Mouse (Mus musculus) heart, adult 8-10 months (tissue): Measurements from ENCODE around the gene Psmc6. TPM values are rescaled to one million over a fixed set of nuclear protein-coding genes. Genes with fewer than 3 reads are reported as not detected.

Experiments used
- DNase-seq: peaks from one replicate; pipeline ENCODE4 v3.0.0; 2022; ENCODE audit warnings: low spot score
- total RNA-seq, 4 experiments: library from RNA; stranded (reverse); gene quantifications; 2 replicates each; pipeline ENCODE4 v1.2.4; 2022

Psmc6 gene
- total RNA-seq, 4 experiments from 2014 or later: 94.8 to 106 (median 95.4) TPM

GRCm38 (mm10) chr14:45350931-45351859 lies 21.6 kb downstream of the Psmc6 start, which contains the start of gene Styx:
Gene Styx, plus strand, starts transcription at chr14:45351093.
- DNase-seq: peak; percentile 94

DNA sequence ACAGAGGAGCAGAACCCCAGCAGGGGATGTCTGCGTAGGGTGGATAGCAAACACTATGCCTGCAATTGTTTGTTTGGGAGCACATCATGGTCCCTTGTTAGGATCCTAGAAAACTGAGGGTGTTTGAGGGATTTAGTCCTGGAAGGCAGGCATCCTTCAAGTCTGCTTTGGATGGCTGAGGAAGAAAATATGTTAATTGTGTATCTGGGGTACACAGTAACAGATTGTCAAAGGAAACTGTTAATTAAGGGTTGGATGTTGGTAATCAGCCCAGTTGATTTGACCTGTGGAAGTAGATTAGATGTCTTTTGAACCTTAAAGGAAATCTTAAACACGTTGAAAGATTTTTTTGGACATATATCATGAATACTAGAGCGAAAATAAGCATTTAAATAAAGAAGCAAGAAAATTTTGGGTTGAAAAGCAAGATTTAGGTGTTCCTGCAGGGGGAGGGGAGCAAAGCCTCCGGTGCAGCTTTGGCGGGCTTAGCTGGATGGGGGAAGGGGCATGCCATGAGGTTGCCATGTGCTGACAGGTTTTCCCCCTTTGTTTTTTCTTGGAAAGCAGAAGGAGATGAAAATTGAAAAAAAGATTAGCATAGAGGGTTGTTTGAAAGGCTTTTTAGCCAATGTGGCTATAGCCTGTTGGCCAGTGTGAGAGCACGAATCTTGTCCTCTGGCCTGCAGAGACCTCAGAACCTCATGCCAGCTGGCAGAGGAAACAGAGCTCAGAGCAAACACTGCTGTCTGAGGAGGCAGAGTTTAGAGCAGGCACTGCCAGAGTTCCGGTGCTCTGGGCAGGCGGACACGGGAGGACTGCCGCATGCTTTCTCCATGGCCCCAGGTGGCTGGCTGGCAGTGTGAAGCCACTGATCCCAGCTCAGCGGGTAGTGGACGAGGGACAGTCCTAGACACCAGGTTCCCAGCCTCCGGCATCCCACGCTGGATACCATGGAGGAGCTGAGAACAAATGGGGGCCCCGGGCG lies 34.9 kb downstream of the Psmc6 start:
- DNase-seq: peak; percentile 45

DNA sequence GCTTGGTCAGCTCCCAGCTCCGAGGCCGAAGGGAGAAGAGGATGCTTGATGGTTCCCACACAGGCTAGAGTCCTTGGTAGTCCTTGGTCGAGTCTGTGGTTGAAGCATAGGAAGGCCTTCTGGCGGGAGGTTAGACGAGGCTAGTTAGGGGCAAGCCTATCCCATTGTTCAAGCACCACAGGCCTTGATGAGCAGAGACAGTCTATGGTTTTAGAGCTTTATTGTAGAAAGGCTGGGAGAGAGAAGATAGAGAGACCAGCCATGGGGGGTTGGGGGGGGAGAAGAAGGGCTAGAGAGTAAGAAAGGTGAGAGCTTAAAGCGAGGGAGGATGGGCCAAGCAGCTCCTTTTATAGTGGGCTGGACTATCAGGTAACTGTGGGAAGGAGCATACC lies 35.6 kb downstream of the Psmc6 start:
- no peak for DNase-seq

GRCm38 (mm10) chr14:45378771-45379170 lies 49.2 kb downstream of the Psmc6 start:
- no peak for DNase-seq

DNA sequence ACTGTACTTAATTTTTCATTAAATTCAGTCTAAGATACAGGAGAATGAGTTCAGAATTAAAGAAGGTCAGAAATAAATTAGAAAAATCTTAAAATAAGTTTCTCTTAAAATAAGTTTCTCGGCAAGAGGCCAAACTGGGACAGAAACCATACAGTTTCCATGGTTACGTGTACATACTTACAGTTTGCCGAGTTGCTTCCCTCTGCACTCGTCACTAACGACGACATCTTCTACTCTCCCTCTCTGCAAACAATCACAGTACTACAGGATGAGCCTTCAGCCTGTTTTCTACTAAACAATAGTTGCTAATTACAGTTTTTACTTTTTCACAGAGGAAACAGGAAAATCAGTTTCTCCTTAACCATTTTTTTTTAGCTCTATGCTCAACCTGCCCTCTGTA lies 51.2 kb downstream of the Psmc6 start:
- no peak for DNase-seq

GRCm38 (mm10) chr14:45382912-45383311 lies 53.3 kb downstream of the Psmc6 start:
- DNase-seq: no peak

- DNase-seq: no peak
Measured at GRCm38 (mm10) chr14:45385596-45385995, 56.0 kb downstream of the Psmc6 start.

DNA sequence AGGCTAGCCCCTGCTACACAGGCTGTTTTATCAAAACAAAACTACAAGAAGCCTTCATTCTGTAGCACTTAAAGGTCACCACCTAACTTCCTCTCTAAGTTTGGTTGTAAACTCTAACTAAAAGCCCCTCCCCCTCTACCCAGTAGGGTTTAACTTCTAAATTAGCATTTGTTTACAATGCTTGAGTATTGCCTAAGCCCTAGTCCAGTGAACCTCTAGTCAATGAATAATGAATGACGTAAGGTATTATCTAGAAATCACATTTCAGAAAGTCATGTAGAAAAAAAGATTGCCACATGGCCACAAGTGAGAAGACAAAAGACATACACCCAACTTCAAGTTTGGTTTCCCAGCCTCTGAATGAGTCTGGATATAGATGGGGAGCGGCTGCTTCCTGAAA lies 57.9 kb downstream of the Psmc6 start:
- DNase-seq: no peak

DNA sequence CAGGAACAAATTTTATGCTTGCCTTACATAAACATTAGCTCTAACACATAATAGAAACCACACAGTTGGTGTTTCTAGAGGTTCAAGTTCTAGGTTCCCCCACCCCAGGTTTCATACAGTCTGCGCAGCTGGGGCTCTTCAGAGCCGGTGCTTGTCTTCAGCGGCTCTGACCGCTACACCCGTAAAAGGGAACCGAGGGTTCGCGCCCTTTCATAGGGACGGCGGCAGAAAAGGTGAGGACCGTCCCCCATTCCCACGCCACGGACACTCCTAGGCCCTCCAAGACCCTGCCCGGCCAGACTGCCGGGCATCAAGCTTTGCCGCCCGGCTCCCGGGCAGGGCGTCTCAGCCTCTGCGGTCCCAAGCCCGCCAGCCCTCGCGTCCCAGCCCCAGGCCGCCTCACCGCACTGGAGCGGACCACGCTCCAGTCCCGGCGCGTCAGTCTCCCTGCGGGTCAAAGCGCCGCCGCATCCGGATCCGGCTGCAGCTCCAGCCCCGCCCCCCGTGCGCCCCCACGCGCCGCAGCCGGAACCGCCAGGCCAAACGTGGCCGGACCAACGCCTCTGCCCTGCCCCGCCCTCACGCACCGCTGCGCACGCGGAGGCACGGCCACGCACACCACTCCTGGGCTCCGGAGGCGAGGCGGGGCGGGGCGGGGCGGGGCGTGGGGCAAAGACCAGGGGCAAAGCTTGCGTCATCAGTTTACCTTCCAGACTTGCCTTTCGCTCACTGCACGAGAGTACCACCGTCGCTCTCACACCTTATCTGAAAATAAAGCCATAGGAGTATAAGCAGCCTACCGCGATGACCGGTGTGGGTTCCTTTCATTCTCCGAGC lies 59.0 kb downstream of the Psmc6 start:
- DNase-seq: peak; percentile 79

- DNase-seq: no peak
Measured at GRCm38 (mm10) chr14:45389194-45389593, 59.6 kb downstream of the Psmc6 start.

Other genes starting within 250 kb of the Psmc6 start
- 10 to 100 TPM in 1 of 4 experiments, 1 to 10 TPM in 3; 5.8 to 10.7 (median 6.6) TPM for gene Gpr137c, start 110.1 kb upstream of the Psmc6 start, total RNA-seq
- gene Txndc16, start 109.5 kb upstream of the Psmc6 start, total RNA-seq: 10 to 100 TPM in 3 of 4 experiments, 1 to 10 TPM in 1; 9.6 to 15.0 (median 13.0) TPM
- 10 to 100 TPM; 17.3 to 26.7 (median 19.2) TPM for gene Ero1l, start 11.0 kb upstream of the Psmc6 start, total RNA-seq
- 10 to 100 TPM; 19.9 to 32.3 (median 29.2) TPM for gene Styx, start 21.3 kb downstream of the Psmc6 start, total RNA-seq
- 10 to 100 TPM; 11.5 to 13.3 (median 12.3) TPM for gene Gnpnat1, start 75.1 kb downstream of the Psmc6 start, total RNA-seq
- 100 to 1,000 TPM; 205 to 238 (median 230) TPM for gene Fermt2, start 200.3 kb downstream of the Psmc6 start, total RNA-seq